Mouse (Mus musculus) thymus, adult 2 months (tissue): ENCODE results near the gene Fam243. TPM values are rescaled to one million over a fixed set of nuclear protein-coding genes. Genes with fewer than 3 reads are reported as not detected.

Experiments
- DNase-seq: peaks from one replicate; pipeline ENCODE4 v3.0.0; 2021
- H3K27ac ChIP-seq: fragments of 200-500 bp; 2 replicates; pipeline ENCODE4 v1.5.1; 2012; ENCODE audit warnings: low read length, control low read depth; ENCODE audit not compliant: control insufficient read depth, insufficient read depth
- H3K27me3 ChIP-seq: fragments of 200-500 bp; 2 replicates; pipeline ENCODE4 v1.6.1; 2012; ENCODE audit warnings: mild to moderate bottlenecking, low read length, moderate library complexity, mixed read lengths; ENCODE audit not compliant: control insufficient read depth, insufficient read depth
- H3K36me3 ChIP-seq: fragments of 200-500 bp; 2 replicates; pipeline ENCODE4 v1.6.1; 2012; ENCODE audit warnings: mild to moderate bottlenecking, low read length, moderate library complexity; ENCODE audit not compliant: control insufficient read depth, insufficient read depth
- H3K4me1 ChIP-seq: fragments of 200-500 bp; replicated peaks from 2 replicates; pipeline ENCODE4 v1.6.1; 2012; ENCODE audit warnings: low read length; ENCODE audit not compliant: control insufficient read depth, insufficient read depth
- H3K4me3 ChIP-seq: fragments of 200-500 bp; 2 replicates; pipeline ENCODE4 v1.5.1; 2012; ENCODE audit warnings: mild to moderate bottlenecking, low read length, control low read depth, moderate library complexity; ENCODE audit not compliant: control insufficient read depth, insufficient read depth
- CTCF ChIP-seq: fragments of 200-500 bp; IDR thresholded peaks from 2 replicates; pipeline ENCODE4 v1.5.1; 2012; ENCODE audit warnings: mild to moderate bottlenecking, control low read depth, low read length, moderate library complexity, borderline replicate concordance; ENCODE audit not compliant: control insufficient read depth, poor library complexity, insufficient read depth; ENCODE audit errors: extremely low read depth
- POLR2A ChIP-seq: fragments of 200-500 bp; IDR thresholded peaks from 2 replicates; pipeline ENCODE4 v1.6.1; 2012; ENCODE audit warnings: mild to moderate bottlenecking, low read length, control low read depth, moderate library complexity; ENCODE audit not compliant: control insufficient read depth, poor library complexity, insufficient read depth; ENCODE audit errors: extremely low read depth
- WGBS: fragments of 180-500 bp; shearing (Covaris S2); methylation state at CpG from one replicate; pipeline ENCODE4 v1.1.7; 2018; 5-methylcytosine and 5-hydroxymethylcytosine counted together
- polyA plus RNA-seq: library from polyadenylated mRNA; depleted of rRNA; stranded (reverse); fragments of >200 nt; gene quantifications from 2 replicates; pipeline ENCODE4 v1.2.3, GENCODE M21; 2012; rRNA removed

Gene Fam243
- polyA plus RNA-seq, 1 experiment: 0.03 TPM

DNA sequence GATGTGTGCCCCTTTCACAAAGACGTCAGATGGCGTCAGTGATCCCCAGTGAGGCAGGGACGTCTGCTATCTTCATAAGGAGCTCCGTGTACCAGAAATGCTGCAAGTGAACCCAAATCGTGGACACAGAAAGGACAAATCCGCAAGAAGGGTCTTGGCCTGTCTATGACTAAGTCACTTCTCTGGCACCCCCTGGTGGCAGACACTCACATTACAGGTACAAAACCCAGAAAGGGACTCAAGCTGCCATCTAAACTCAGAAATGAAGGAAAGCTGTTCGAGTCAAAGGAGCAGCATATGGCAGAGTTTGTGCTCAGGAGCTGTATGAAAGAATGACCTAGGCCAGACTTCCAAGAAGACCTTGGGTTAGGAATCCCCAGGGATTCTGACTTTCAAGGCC, 34.6 kb downstream of the Fam243 start:
- no peak for TF ChIP-seq POLR2A
- no peak for TF ChIP-seq CTCF
- H3K27me3 ChIP-seq: no peaks in the 10 kb centered on the region
- H3K36me3 ChIP-seq: no peaks in the 10 kb centered on the region
- DNase-seq: peak; percentile 79
- no peaks in the 10 kb centered on the region for H3K4me1 ChIP-seq
- H3K4me3 ChIP-seq: no peak overlapping the region
- 14% methylated on average over 7 of the region's 7 CpGs for WGBS
- no peak overlapping the region for H3K27ac ChIP-seq

DNA sequence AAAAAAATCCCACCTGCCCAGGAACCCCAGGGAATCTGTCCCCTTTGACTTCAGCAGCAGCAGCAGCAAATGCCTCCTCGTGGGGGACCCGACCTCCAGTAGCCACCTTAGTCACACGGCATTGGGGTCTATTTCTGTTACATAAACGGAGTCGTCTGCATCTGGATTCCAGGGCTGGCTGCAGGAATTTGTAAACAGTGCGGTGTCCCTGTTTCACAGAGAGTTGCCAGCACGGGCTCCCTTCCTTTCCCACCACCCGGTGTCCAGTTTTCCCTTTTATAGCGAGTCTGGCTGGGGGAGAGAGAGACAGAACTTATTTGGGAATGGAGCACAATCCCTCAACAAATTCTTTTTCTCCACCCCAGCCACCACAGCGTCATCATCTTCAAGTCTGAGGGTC, 36.2 kb downstream of the Fam243 start:
- Histone ChIP-seq H3K27me3 (no peaks in the 10 kb centered on the region), H3K36me3 (no peaks in the 10 kb centered on the region), H3K27ac (no peak overlapping the region), H3K4me3 (no peak overlapping the region), H3K4me1 (no peaks in the 10 kb centered on the region)
- no peak for DNase-seq
- 44% methylated on average over 10 of the region's 10 CpGs for WGBS
- TF ChIP-seq POLR2A (no peak), CTCF (no peak)

- WGBS: 90% methylated on average over 5 of the region's 5 CpGs
- Histone ChIP-seq H3K27me3 (no peaks in the 10 kb centered on the region), H3K27ac (no peak overlapping the region), H3K36me3 (no peaks in the 10 kb centered on the region), H3K4me1 (no peaks in the 10 kb centered on the region), H3K4me3 (no peak overlapping the region)
- no peak for DNase-seq
- TF ChIP-seq CTCF (no peak), POLR2A (no peak)
Measured at GRCm38 (mm10) chr16:92282671-92283070, 38.6 kb downstream of the Fam243 start.

GRCm38 (mm10) chr16:92275526-92275925, 45.7 kb downstream of the Fam243 start:
- no peaks in the 10 kb centered on the region for H3K4me1 ChIP-seq
- H3K27ac ChIP-seq: no peak overlapping the region
- no peak for TF ChIP-seq POLR2A
- no peak for TF ChIP-seq CTCF
- DNase-seq: no peak
- no peaks in the 10 kb centered on the region for H3K36me3 ChIP-seq
- 95% methylated on average over 4 of the region's 4 CpGs for WGBS
- no peaks in the 10 kb centered on the region for H3K27me3 ChIP-seq
- no peak overlapping the region for H3K4me3 ChIP-seq

DNA sequence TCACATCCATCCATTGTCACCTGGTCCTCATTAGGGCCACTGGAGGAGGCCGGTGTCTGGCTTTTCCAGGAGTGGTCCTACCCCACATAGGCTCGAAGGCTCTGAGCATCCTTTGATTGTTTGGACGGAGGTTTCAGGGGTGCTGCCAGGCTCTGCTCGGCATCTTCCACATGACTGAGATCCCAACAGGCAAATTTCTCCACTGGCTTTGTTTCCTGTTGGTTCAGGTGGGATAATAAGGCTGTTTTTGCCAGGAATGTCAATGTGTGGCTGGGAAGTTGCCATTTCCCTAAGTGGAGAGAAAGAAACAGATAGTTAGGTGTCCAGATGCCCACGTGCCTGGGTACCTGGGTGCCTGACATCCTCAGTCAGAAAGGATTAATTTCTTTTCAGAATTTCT, 46.7 kb downstream of the Fam243 start:
- Histone ChIP-seq H3K27ac (no peak overlapping the region), H3K36me3 (no peaks in the 10 kb centered on the region), H3K4me3 (no peak overlapping the region), H3K4me1 (no peaks in the 10 kb centered on the region), H3K27me3 (no peaks in the 10 kb centered on the region)
- 90% methylated on average over 5 of the region's 5 CpGs for WGBS
- no peak for TF ChIP-seq CTCF
- no peak for TF ChIP-seq POLR2A
- no peak for DNase-seq

Other genes with a start within 250 kb of the Fam243 start
- gene Kcne2, start 29.1 kb downstream of the Fam243 start, polyA plus RNA-seq: 0.15 TPM in 1 of 2 replicates, not detected in the other
- gene Smim11, start 20.2 kb downstream of the Fam243 start, polyA plus RNA-seq: 28.9 and 34.6 TPM in 2 replicates
- 0.04 and 1.5 TPM in 2 replicates for gene Kcne1, start 38.0 kb upstream of the Fam243 start, polyA plus RNA-seq
- 10.7 and 13.8 TPM in 2 replicates for gene Rcan1, start 149.4 kb upstream of the Fam243 start, polyA plus RNA-seq
- gene Clic6, start 164.3 kb upstream of the Fam243 start, polyA plus RNA-seq: 0.09 and 0.22 TPM in 2 replicates